Mouse (Mus musculus): ENCODE measurements around the gene Cd2bp2. TPM values are rescaled to one million over a fixed set of nuclear protein-coding genes. Genes with fewer than 3 reads are reported as not detected.
A peak's percentile ranks its signal among the peaks of the same experiment; 100 is the strongest.

Gene Cd2bp2
- polyA plus RNA-seq (2012; rRNA removed): 26.9 and 33.6 TPM in 2 replicates

DNA sequence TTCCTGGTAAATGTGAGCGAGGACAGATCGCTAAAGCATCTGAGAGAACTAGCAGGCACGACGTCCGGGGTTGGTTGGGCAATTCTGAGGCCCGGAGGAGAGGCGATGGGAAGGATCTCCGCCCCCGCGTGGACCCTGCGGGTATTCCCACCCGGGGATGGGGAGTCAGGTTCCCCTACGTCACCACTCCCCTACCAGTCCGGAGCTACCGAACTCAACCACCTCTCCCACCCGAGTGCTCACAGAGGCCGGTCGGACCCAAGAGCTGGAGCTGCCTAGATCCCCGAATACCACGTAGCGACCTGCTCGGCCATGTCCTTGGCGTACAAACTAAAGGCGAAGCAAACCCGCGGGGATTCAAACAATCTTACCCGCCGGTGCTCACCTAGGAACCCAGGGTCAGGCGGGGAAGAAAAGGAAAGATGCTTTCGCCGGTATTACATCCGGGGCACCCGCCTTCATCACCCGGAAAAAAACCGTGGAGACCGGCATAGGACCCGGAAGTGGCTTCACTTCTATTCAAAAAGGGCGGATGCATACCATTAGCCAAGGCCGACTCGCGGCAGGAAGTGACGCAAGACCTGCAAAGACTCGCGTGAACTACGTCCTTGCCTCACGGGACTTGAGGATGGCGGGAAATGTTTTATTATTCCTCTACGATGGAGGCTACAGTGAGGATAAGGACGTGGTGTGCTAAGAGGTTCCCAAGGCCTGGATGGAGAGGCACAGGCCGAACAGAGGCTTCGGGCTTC, at the start of gene Cd2bp2:
Gene Cd2bp2, minus strand, starts transcription at position 507 of the 752 bp plus-strand sequence.
- Histone ChIP-seq H3K36me3 (ENCODE audit: control insufficient read depth, insufficient read depth, low read length) (no peaks in the 10 kb centered on the region), H3K27ac (ENCODE audit: insufficient read depth, low read depth, low read length) (peak within 1 kb of the TSS; percentile 49), H3K4me3 (ENCODE audit: insufficient read depth, low read depth, low read length) (peak within 1 kb of the TSS; percentile 69), H3K27me3 (replicated peaks; ENCODE audit: control insufficient read depth, insufficient read depth, low read length) (no peaks in the 10 kb centered on the region), H3K4me1 (ENCODE audit: control insufficient read depth, insufficient read depth, low read length) (peaks cover 12% of the 10 kb centered on the region)
- TF ChIP-seq POLR2A (IDR thresholded peaks at IDR 0.05; ENCODE audit: low read depth, low read length): no peak
- no peak for TF ChIP-seq CTCF (conservative IDR thresholded peaks at IDR 0.05; ENCODE audit: insufficient read depth, insufficient read length, low read depth, low read length)
- peak; percentile 99 for DNase-seq
- WGBS: under 1% methylated on average over 51 of the region's 51 CpGs

DNA sequence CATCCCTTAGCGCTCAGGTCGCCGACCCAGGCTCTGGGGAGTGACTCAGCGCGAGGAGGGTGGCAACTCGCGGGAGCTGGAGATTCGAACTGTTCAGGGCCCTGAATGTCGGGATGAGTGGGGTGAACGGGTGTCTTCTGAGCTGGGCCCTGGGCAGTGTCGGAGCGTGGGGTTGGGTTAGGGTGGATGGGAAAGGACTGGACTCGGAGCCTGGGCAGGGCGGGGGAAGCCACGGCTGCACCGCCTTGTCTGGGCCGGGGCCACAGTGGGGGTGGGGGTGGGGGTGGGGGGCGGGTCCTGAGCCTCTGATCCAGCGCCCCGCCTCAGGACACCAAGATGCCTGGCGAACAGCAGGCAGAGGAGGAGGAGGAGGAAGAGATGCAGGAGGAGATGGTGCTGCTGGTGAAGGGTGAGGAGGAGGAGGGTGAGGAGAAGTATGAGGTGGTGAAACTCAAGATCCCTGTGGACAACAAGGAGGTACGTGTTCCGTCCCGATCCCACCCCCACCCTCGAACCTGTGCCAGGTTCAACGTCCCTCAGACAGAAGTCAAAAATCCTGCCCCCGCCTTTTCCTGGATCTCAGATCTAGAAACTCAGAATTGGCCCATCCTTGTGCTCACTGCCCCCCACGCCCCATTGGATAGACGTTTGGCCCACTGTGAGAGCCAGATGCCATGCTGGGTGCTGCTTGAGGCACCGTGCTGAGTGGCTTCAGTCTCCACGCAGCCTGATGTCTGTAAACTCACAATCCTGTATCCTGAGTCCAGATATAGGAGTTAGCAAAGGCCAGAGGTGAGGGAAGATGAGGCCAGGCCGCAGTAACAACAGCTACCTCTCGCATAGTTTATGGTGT, 49.0 kb upstream of the Cd2bp2 start:
- H3K27me3 ChIP-seq (replicated peaks; ENCODE audit: control insufficient read depth, insufficient read depth, low read length): no peaks in the 10 kb centered on the region
- peaks cover 9% of the 10 kb centered on the region; the same call in 1 of the 2 replicates for H3K4me1 ChIP-seq (ENCODE audit: control insufficient read depth, insufficient read depth, low read length)
- TF ChIP-seq CTCF (conservative IDR thresholded peaks at IDR 0.05; ENCODE audit: insufficient read depth, insufficient read length, low read depth, low read length) (no peak), POLR2A (IDR thresholded peaks at IDR 0.05; ENCODE audit: low read depth, low read length) (no peak)
- H3K27ac ChIP-seq (ENCODE audit: insufficient read depth, low read depth, low read length): peak overlapping the region; percentile 90
- WGBS: 8% methylated on average over 33 of the region's 33 CpGs
- DNase-seq: no peak
- H3K4me3 ChIP-seq (ENCODE audit: insufficient read depth, low read depth, low read length): peak overlapping the region; percentile 88
- H3K36me3 ChIP-seq (ENCODE audit: control insufficient read depth, insufficient read depth, low read length): no peaks in the 10 kb centered on the region

DNA sequence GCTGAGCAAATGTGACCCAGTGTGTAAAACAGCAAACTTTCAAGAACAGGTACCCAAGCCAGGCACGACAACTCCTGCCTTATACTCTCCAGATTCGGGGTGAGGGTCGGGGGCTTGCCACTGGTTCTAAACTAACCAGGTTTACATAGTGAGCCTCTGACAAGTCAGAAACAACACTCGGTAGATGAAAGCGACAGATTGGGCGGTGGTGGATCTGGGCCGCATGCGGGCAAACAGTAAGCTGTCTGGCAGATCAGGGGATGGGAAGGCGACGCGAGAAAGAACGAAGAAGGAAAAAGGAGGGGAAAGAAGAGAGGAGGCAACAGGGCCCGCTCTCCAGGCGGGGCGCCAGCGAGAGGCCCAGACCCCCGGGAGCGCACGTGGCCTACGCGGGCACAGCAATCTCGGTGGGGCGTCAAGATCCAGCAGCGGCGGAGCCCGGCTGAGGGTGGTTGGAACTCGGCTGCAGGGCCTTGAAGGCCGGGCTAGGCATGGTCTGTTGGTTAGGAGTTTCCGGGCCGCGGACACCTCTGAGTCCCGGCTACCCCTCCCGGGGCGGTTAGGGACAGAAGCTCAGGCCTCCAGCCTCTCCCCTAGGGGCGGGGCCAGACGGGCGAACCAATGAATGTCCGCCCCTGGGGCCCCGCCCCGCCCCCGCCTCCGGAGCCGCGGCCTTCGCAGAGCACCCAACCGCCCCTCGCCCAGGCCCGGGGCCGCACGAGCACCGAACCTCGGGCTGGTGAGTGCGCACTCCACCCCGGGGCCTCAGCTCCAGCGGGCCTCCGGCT, 48.2 kb upstream of the Cd2bp2 start, which contains the start of gene Zfp771:
Gene Zfp771, plus strand, starts transcription at position 405 of the 788 bp plus-strand sequence.
- TF ChIP-seq POLR2A (IDR thresholded peaks at IDR 0.05; ENCODE audit: low read depth, low read length) (peak; percentile 71), CTCF (conservative IDR thresholded peaks at IDR 0.05; ENCODE audit: insufficient read depth, insufficient read length, low read depth, low read length) (no peak)
- DNase-seq: peak; percentile 99
- no peaks in the 10 kb centered on the region for H3K36me3 ChIP-seq (ENCODE audit: control insufficient read depth, insufficient read depth, low read length)

DNA sequence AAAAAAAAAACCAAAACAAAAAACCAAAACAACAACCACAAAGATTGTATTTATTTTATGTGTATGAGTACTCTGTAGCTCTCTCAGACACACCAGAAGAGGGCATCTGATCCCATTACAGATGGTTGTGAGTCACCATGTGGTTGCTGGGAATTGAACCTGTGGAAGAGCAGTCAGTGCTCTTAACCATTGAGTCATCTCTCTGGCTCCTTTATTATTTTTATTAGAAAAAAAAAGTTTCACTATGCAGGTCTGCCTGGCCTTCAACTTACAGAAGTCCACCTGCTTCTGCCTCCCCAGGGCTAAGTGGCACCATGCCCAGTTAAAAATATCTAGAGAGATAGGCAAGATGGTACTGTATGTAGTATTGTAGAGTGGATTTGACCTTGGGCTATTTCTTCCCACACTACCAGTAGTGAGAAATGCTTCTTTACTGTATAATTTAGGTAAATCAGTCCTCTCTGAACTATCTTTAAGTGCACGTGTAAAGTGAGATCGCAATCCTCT, 47.6 kb upstream of the Cd2bp2 start:
- Histone ChIP-seq H3K27me3 (replicated peaks; ENCODE audit: control insufficient read depth, insufficient read depth, low read length) (no peaks in the 10 kb centered on the region), H3K4me1 (ENCODE audit: control insufficient read depth, insufficient read depth, low read length) (peaks cover 9% of the 10 kb centered on the region; the same call in 1 of the 2 replicates), H3K27ac (ENCODE audit: insufficient read depth, low read depth, low read length) (peak overlapping the region; percentile 95), H3K36me3 (ENCODE audit: control insufficient read depth, insufficient read depth, low read length) (no peaks in the 10 kb centered on the region), H3K4me3 (ENCODE audit: insufficient read depth, low read depth, low read length) (no peak overlapping the region)
- no peak for DNase-seq
- TF ChIP-seq POLR2A (IDR thresholded peaks at IDR 0.05; ENCODE audit: low read depth, low read length) (no peak), CTCF (conservative IDR thresholded peaks at IDR 0.05; ENCODE audit: insufficient read depth, insufficient read length, low read depth, low read length) (no peak)
- 58% methylated on average over 2 of the region's 2 CpGs for WGBS

More for the DNA sequence above, 48.2 kb upstream of the Cd2bp2 start, which contains the start of gene Zfp771:
- H3K4me1 ChIP-seq (ENCODE audit: control insufficient read depth, insufficient read depth, low read length): peaks cover 9% of the 10 kb centered on the region; the same call in 1 of the 2 replicates
- no peaks in the 10 kb centered on the region for H3K27me3 ChIP-seq (replicated peaks; ENCODE audit: control insufficient read depth, insufficient read depth, low read length)
- 1% methylated on average over 56 of the region's 56 CpGs for WGBS
- peak within 1 kb of the TSS; percentile 88 for H3K4me3 ChIP-seq (ENCODE audit: insufficient read depth, low read depth, low read length)
- peak within 1 kb of the TSS; percentile 95 for H3K27ac ChIP-seq (ENCODE audit: insufficient read depth, low read depth, low read length)

DNA sequence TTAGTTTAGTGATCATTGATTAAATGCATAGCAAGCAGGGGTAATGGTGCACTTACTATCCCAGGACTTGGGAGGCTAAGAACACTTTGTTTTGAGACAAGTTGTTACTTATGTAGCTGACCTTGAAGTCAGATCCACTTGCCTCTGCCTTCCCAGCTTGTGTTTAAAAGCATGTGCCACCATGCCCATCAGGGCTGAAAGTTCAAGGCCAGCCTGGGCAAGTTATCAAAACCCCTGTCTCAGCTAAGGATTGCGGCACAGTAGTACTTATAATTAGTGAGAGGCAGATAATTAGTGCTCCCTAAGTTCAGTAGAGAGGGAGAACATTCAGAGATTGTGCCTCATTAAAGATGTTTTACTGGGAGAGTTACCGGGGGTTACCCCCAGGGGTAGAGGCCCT, 38.9 kb upstream of the Cd2bp2 start:
- WGBS: 98% methylated on average over 2 of the region's 2 CpGs
- TF ChIP-seq CTCF (conservative IDR thresholded peaks at IDR 0.05; ENCODE audit: insufficient read depth, insufficient read length, low read depth, low read length) (no peak), POLR2A (IDR thresholded peaks at IDR 0.05; ENCODE audit: low read depth, low read length) (no peak)
- no peak for DNase-seq
- Histone ChIP-seq H3K36me3 (ENCODE audit: control insufficient read depth, insufficient read depth, low read length) (peaks cover 5% of the 10 kb centered on the region), H3K27ac (ENCODE audit: insufficient read depth, low read depth, low read length) (no peak overlapping the region), H3K4me3 (ENCODE audit: insufficient read depth, low read depth, low read length) (no peak overlapping the region), H3K27me3 (replicated peaks; ENCODE audit: control insufficient read depth, insufficient read depth, low read length) (no peaks in the 10 kb centered on the region), H3K4me1 (ENCODE audit: control insufficient read depth, insufficient read depth, low read length) (peaks cover 9% of the 10 kb centered on the region)

DNA sequence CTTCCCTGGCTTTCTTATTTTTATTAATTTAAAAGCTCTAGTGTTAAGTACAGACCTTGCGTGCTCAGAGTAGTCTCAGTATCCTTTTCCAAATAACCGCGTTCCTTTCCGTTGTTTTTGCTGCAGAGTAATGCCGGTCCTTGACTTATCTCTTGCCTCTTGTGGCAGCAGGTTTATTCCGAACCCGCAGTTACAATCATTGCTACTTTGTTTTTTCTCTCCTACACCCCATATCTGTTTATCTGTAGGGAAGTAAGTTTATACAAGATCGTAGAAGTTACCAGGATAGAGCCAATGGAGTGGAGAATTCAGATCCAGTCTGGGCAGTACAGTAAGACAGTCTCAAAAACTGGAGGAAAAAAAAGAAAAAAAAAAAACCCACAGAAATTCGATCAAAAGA, 37.9 kb upstream of the Cd2bp2 start:
- Histone ChIP-seq H3K36me3 (ENCODE audit: control insufficient read depth, insufficient read depth, low read length) (peaks cover 5% of the 10 kb centered on the region), H3K4me3 (ENCODE audit: insufficient read depth, low read depth, low read length) (peak overlapping the region; percentile 96), H3K4me1 (ENCODE audit: control insufficient read depth, insufficient read depth, low read length) (peaks cover 9% of the 10 kb centered on the region), H3K27ac (ENCODE audit: insufficient read depth, low read depth, low read length) (no peak overlapping the region), H3K27me3 (replicated peaks; ENCODE audit: control insufficient read depth, insufficient read depth, low read length) (no peaks in the 10 kb centered on the region)
- WGBS: 7% methylated on average over 9 of the region's 9 CpGs
- DNase-seq: no peak
- TF ChIP-seq POLR2A (IDR thresholded peaks at IDR 0.05; ENCODE audit: low read depth, low read length) (no peak), CTCF (conservative IDR thresholded peaks at IDR 0.05; ENCODE audit: insufficient read depth, insufficient read length, low read depth, low read length) (no peak)

Data from kidney, adult 2 months (tissue).